Mouse (Mus musculus) kidney, embryonic 14.5 days (tissue): Measurements from ENCODE around the gene Bcl2l12. TPM values are rescaled to one million over a fixed set of nuclear protein-coding genes. Genes with fewer than 3 reads are reported as not detected.

Experiments used
- ATAC-seq: fragments of 200-750 bp; cut with Nextera tagmentation; 2 replicates; pipeline ENCODE4 v1.8.0; 2017; ENCODE audit warnings: moderate number of reproducible peaks, mild to moderate bottlenecking, moderate TSS enrichment, moderate library complexity; ENCODE audit not compliant: low FRiP score, low TSS enrichment
- H3K27ac ChIP-seq: fragments of 300-500 bp; sonication (generic); 2 replicates; pipeline ENCODE4 v1.5.1; 2014; ENCODE audit warnings: low read depth, mild to moderate bottlenecking, low read length, moderate library complexity, mixed read lengths
- H3K27me3 ChIP-seq: fragments of 300-500 bp; sonication (generic); 2 replicates; pipeline ENCODE4 v1.6.1; 2014; ENCODE audit warnings: mild to moderate bottlenecking, low read length; ENCODE audit not compliant: control insufficient read depth, insufficient read depth
- H3K36me3 ChIP-seq: fragments of 300-500 bp; sonication (generic); 2 replicates; pipeline ENCODE4 v1.6.1; 2014; ENCODE audit warnings: low read length, mixed read lengths; ENCODE audit not compliant: control insufficient read depth, insufficient read depth
- H3K4me1 ChIP-seq: fragments of 300-500 bp; sonication (generic); 2 replicates; pipeline ENCODE4 v1.6.1; 2014; ENCODE audit warnings: low read length, mixed read lengths; ENCODE audit not compliant: control insufficient read depth, insufficient read depth
- H3K4me2 ChIP-seq: fragments of 300-500 bp; sonication (generic); replicated peaks from 2 replicates; pipeline ENCODE4 v1.6.1; 2014; ENCODE audit warnings: low read depth, mild to moderate bottlenecking, low read length
- H3K4me3 ChIP-seq: fragments of 300-500 bp; sonication (generic); 2 replicates; pipeline ENCODE4 v1.5.1; 2014; ENCODE audit warnings: mild to moderate bottlenecking, low read length
- H3K9ac ChIP-seq: fragments of 300-500 bp; sonication (generic); 2 replicates; pipeline ENCODE4 v1.6.1; 2014; ENCODE audit warnings: low read depth, mild to moderate bottlenecking, low read length, moderate library complexity
- H3K9me3 ChIP-seq: fragments of 300-500 bp; sonication (generic); 2 replicates; pipeline ENCODE4 v1.6.1; 2016; ENCODE audit warnings: low read length; ENCODE audit not compliant: control insufficient read depth
- WGBS: fragments of 180-500 bp; shearing (Covaris S2); extraction: QIAGEN DNeasy Blood & Tissue Kit; methylation state at CpG from one replicate; pipeline ENCODE4 v1.1.7; 2014; 5-methylcytosine and 5-hydroxymethylcytosine counted together
- polyA plus RNA-seq: library from polyadenylated mRNA; unstranded; fragments of >200 nt; fragmentation: Nextera tagmentation; extraction: Ambion mirVana; gene quantifications from 2 replicates; pipeline ENCODE4 v1.2.1, GENCODE M21; 2014

The Bcl2l12 gene
- polyA plus RNA-seq, 1 experiment from 2014 or later = 54.9 TPM

DNA sequence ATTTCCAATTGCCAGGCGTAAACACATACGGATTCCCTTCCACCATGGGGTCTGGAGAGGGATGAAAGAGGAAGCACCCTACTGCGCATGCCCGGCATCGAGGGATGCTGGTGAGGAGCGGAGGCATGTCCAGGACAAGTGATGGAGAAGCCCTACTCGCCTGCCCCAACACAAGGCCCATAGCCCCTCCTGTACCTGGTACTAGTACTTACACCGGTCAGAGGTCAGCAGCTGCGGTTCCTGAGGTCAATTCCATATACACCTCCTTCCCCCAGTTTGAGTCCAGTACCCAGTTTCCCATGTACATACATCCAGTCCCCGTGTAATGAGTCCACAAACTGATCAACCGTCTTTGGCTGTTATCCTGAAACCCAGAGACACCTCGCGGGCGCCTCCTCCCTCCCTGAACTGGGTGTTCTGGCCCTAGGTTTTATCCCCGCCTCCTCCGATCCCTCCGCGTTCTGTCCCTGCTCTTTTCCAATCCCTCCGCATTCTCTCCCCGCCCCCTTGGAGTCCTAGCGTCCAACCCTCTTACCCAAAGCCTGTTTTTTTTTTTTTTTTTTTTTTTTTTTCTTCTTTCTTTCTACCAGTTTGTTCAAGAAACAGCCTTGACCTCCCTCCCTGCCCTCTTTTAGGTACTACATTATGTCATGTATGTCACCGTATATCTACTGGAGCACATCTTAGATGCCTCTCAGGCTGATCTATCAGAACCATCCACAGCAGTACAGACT lies 24.0 kb downstream of the Bcl2l12 start, which contains the start of gene Cpt1c:
TSS of gene Cpt1c (minus strand) at position 469 of the 734 bp plus-strand sequence.
- Histone ChIP-seq H3K27ac (peak within 1 kb of the TSS; percentile 59), H3K36me3 (peaks cover 40% of the 10 kb centered on the region), H3K9me3 (no peaks in the 10 kb centered on the region), H3K27me3 (no peaks in the 10 kb centered on the region), H3K4me3 (peak within 1 kb of the TSS; percentile 41), H3K9ac (peak within 1 kb of the TSS; percentile 46), H3K4me1 (peaks cover 18% of the 10 kb centered on the region), H3K4me2 (peak within 1 kb of the TSS; percentile 49)
- 3% methylated on average over 22 of the region's 22 CpGs for WGBS
- ATAC-seq = peak; percentile 41

DNA sequence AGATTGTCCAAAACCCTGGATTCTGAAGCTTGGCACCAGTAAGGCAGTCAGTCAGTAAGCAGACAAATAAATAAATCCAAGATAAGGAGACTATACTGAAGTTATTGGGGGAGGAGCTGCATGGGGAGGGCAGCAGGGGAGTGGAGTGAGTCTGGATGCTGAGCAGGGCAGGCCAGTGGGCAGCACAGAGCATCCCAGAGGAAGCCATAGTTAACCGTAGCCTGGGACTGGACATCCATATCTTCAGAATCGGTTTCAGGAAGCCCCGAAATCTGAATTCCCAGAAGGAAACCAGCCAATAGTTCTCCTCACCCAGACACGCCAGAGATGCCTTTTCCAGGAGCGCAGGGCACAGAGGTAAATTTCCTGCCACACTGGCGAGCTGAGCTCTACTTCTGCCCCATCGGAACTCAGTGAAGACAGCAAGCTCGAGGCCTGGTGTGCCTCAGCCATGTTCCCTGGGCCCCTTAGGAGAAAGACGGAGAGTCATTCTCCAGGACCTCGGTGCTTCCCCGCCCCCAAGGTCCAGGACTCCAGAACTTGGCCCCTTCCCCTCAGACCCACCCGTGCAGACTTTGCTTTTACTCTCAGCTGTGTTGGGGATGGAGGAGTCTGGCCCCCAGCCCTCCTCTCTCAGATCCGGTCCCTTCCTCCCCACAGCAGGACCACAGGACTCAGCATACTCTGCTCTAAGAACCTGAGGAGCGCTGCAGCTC lies 24.9 kb downstream of the Bcl2l12 start:
- Histone ChIP-seq H3K27ac (peak overlapping the region; percentile 24; the same call in 1 of the 2 replicates), H3K9ac (peak overlapping the region; percentile 46), H3K36me3 (peaks cover 30% of the 10 kb centered on the region), H3K9me3 (no peaks in the 10 kb centered on the region), H3K27me3 (no peaks in the 10 kb centered on the region), H3K4me2 (peak overlapping the region; percentile 49), H3K4me1 (peaks cover 19% of the 10 kb centered on the region), H3K4me3 (peak overlapping the region; percentile 41)
- 42% methylated on average over 14 of the region's 14 CpGs for WGBS
- no peak for ATAC-seq

- no peaks in the 10 kb centered on the region for H3K27me3 ChIP-seq
- peaks cover 9% of the 10 kb centered on the region; the same call in 1 of the 2 replicates for H3K36me3 ChIP-seq
- H3K4me3 ChIP-seq = peak overlapping the region; percentile 59
- peaks cover 19% of the 10 kb centered on the region for H3K4me1 ChIP-seq
- no peaks in the 10 kb centered on the region for H3K9me3 ChIP-seq
- WGBS = 69% methylated on average over 7 of the region's 7 CpGs
- H3K9ac ChIP-seq = peak overlapping the region; percentile 63; the same call in 1 of the 2 replicates
- no peak for ATAC-seq
- H3K4me2 ChIP-seq = peak overlapping the region; percentile 41
- H3K27ac ChIP-seq = no peak overlapping the region
These were observed 27.4 kb downstream of the Bcl2l12 start for GRCm38 (mm10) chr7:44971142-44971541.

GRCm38 (mm10) chr7:44970231-44970691 lies 28.3 kb downstream of the Bcl2l12 start:
- peak overlapping the region; percentile 59 for H3K4me3 ChIP-seq
- H3K27me3 ChIP-seq = no peaks in the 10 kb centered on the region
- H3K9ac ChIP-seq = peak overlapping the region; percentile 63
- peaks cover 19% of the 10 kb centered on the region for H3K4me1 ChIP-seq
- peaks cover 9% of the 10 kb centered on the region for H3K36me3 ChIP-seq
- peak overlapping the region; percentile 41 for H3K4me2 ChIP-seq
- no peaks in the 10 kb centered on the region for H3K9me3 ChIP-seq
- peak; percentile 96 for ATAC-seq
- under 1% methylated on average over 36 of the region's 36 CpGs for WGBS
- H3K27ac ChIP-seq = peak overlapping the region; percentile 86

- Histone ChIP-seq H3K27ac (no peak overlapping the region), H3K4me2 (no peak overlapping the region), H3K9me3 (no peaks in the 10 kb centered on the region), H3K4me3 (no peak overlapping the region), H3K27me3 (no peaks in the 10 kb centered on the region), H3K36me3 (peaks cover 27% of the 10 kb centered on the region), H3K4me1 (peaks cover 13% of the 10 kb centered on the region), H3K9ac (no peak overlapping the region)
- 64% methylated on average over 15 of the region's 15 CpGs for WGBS
- no peak for ATAC-seq
These were observed 31.9 kb downstream of the Bcl2l12 start for GRCm38 (mm10) chr7:44966638-44967037.

GRCm38 (mm10) chr7:44965975-44966374 lies 32.5 kb downstream of the Bcl2l12 start:
- Histone ChIP-seq H3K4me2 (no peak overlapping the region), H3K9ac (no peak overlapping the region), H3K9me3 (no peaks in the 10 kb centered on the region), H3K4me3 (no peak overlapping the region), H3K4me1 (peaks cover 8% of the 10 kb centered on the region), H3K27me3 (no peaks in the 10 kb centered on the region), H3K36me3 (peaks cover 27% of the 10 kb centered on the region), H3K27ac (no peak overlapping the region)
- WGBS = 81% methylated on average over 7 of the region's 7 CpGs
- ATAC-seq = no peak

- Histone ChIP-seq H3K27ac (no peak overlapping the region), H3K4me3 (no peak overlapping the region), H3K4me1 (peaks cover 5% of the 10 kb centered on the region; the same call in 1 of the 2 replicates), H3K9ac (no peak overlapping the region), H3K4me2 (no peak overlapping the region), H3K9me3 (no peaks in the 10 kb centered on the region), H3K36me3 (peaks cover 27% of the 10 kb centered on the region), H3K27me3 (no peaks in the 10 kb centered on the region)
- 95% methylated on average over 13 of the region's 13 CpGs for WGBS
- ATAC-seq = no peak
These were observed 33.5 kb downstream of the Bcl2l12 start for GRCm38 (mm10) chr7:44964990-44965389.

- Histone ChIP-seq H3K27me3 (no peaks in the 10 kb centered on the region), H3K4me2 (no peak overlapping the region), H3K36me3 (peaks cover 26% of the 10 kb centered on the region), H3K27ac (no peak overlapping the region), H3K4me3 (no peak overlapping the region), H3K9me3 (no peaks in the 10 kb centered on the region), H3K4me1 (no peaks in the 10 kb centered on the region), H3K9ac (no peak overlapping the region)
- no peak for ATAC-seq
- WGBS = 95% methylated on average over 5 of the region's 5 CpGs
These were observed 35.7 kb downstream of the Bcl2l12 start for GRCm38 (mm10) chr7:44962831-44963230.

DNA sequence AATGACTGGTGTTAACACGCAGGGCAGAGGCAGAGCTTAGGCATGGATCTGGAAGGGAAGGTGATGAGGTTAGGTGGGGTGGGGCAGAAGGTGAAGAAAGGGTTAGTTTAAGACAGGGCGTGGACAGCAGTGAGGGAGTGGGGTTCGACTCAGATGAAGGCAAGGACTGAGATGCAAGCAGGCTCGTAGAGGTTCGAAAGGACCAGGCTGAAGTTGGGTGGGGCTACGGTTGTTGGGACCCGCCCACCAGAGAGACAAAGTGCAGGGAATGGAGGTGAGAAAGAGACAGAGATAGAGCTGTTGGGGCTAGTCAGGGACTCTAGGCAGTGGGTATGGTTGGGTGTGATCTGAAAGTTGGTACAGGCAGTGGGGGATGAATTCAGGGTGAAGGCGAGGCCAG lies 36.2 kb downstream of the Bcl2l12 start:
- no peak for ATAC-seq
- no peak overlapping the region for H3K4me2 ChIP-seq
- H3K9me3 ChIP-seq = no peaks in the 10 kb centered on the region
- no peak overlapping the region for H3K9ac ChIP-seq
- no peak overlapping the region for H3K4me3 ChIP-seq
- H3K27me3 ChIP-seq = no peaks in the 10 kb centered on the region
- H3K27ac ChIP-seq = no peak overlapping the region
- no peaks in the 10 kb centered on the region for H3K4me1 ChIP-seq
- 68% methylated on average over 8 of the region's 8 CpGs for WGBS
- peaks cover 24% of the 10 kb centered on the region for H3K36me3 ChIP-seq
